Mouse (Mus musculus) splenic B cell, adult 2 months (primary cell): ENCODE results near the gene Tmem150a.
A peak's percentile ranks its signal among the peaks of the same experiment; 100 is the strongest.

Experiments used
- DNase-seq: peaks from one replicate; pipeline ENCODE4 v3.0.0-alpha.2; 2011; ENCODE audit warnings: low read depth, low spot score
- H3K27me3 ChIP-seq: 2 replicates; pipeline ENCODE4 v1.6.1; 2012; ENCODE audit warnings: mild to moderate bottlenecking, low read length, moderate library complexity, mixed read lengths; ENCODE audit not compliant: control insufficient read depth, poor library complexity, insufficient read depth, severe bottlenecking
- H3K36me3 ChIP-seq: 2 replicates; pipeline ENCODE4 v1.6.1; 2012; ENCODE audit warnings: mild to moderate bottlenecking, low read length, moderate library complexity, mixed read lengths; ENCODE audit not compliant: control insufficient read depth, poor library complexity, insufficient read depth, severe bottlenecking

The Tmem150a gene

DNA sequence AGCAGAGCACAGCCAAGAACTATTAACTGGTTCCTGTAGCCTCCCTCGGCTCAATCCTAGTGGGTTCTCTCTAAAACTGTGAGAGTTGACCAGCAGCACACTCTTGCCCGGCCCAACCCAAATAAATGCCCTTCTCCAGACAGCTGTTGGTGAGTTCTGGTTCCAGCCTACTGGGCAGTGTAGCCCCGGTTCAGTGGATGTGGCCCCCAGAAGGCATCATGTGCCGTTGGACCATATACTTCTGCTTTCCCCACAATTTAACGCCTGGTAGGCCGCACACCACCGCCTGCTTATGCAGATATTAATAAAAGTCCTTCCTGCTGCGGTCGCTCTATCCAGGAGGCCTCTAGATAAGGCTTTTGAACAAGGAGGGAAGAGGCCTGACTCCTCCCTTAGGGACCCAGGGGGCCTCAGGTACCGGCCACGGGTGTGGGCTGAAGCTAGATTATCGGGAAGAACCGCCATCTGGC, 34.3 kb downstream of the Tmem150a start:
- Histone ChIP-seq H3K36me3 (peaks cover 9% of the 10 kb centered on the region), H3K27me3 (no peaks in the 10 kb centered on the region)
- DNase-seq: peak; percentile 81

DNA sequence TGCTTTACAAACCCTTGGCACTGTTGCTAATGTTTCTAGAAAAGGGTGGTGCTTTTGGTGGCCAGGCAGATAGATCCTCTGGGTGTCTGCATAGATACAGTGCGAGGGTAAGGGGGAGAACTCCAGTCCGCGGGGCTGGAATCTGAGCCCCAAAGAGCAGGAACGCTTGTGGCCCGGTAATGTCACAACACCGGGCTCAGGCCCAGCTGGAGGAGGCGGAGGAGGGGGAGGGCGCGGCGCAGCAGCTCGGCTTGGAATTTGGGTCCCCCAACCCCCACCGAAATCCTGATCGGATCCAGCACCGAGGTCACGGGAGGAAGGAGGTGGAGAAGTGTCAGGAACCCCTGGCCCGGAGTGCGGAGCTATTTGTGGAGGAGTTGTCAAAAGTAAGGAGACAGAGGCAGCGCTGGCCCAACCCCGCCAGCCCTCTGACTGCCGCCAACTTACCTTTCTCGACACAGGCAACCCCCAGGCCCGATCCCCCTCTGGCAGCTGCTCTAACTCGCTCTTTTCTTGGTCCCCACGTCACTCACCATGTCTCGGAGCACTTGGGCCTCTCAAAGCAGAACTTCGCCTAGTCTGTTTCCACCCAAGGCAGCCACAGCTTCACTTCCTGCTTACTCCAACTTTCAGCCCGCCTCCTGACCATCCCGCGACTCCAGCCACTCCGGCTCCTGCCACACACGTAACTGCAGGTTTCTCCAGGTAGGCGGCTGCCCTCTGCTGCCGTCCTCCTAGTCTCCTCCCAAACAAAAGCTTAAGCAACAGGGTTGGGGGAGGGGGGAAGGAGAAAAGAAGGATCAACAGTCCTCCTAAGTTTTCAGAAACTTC, 34.9 kb downstream of the Tmem150a start, which contains the start of gene Vamp8:
Vamp8 (minus strand) TSS at position 763 of the 831 bp plus-strand sequence.
- DNase-seq: peak; percentile 73
- no peaks in the 10 kb centered on the region for H3K27me3 ChIP-seq
- H3K36me3 ChIP-seq: peaks cover 7% of the 10 kb centered on the region

DNA sequence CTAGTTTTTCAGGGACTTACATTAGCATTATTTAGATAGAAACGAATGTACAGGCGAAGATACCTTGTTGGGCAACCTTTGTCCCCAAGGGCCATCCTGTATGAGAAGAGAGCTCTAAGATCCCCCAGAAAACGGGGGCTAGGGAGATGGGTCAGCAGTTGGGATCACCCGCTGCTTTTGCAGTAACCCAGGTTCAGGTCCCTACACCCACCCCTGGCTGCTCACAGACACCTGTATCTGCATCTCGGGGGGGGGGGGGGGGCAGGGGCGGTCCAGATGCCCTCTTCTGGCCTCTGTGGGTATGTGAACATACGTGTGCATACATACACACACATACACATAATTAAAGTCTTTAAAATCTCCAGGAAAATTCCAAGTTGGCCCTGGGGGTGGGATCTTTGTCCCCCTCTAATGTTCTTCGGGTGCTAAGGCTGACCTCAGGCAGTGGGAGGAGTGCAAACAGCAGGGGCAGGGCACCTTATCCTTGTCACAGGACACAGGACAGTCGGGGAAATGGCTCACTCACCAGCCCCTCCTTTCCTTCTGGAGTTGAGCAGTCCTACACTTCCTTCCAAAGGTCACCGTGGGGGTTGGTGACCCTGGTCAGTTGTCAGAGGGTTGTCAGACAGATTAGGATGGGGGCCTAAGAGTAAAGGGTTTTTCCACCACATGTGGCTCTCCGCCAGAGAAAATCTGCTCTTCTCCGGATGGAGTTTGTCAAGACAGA, 35.7 kb downstream of the Tmem150a start:
- DNase-seq: peak; percentile 50
- Histone ChIP-seq H3K36me3 (no peaks in the 10 kb centered on the region; the same call in 1 of the 2 replicates), H3K27me3 (no peaks in the 10 kb centered on the region)

DNA sequence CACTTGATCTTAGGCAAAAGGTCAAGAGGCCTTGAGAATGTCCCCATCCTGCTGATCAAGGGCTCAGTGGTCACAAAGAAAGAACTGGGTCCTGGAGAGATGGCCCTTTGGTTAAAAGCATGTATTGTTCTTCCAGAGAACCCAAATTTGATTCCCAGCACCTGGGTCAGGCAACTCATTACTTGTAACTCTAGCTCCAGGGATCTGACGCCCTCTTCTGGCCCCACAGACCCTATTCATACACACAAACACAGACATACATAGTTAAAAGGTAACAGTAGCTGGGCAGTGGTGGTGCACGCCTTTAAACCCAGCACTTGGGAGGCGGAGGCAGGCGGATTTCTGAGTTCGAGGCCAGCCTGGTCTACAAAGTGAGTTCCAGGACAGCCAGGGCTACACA, 37.1 kb downstream of the Tmem150a start:
- H3K27me3 ChIP-seq: no peaks in the 10 kb centered on the region
- no peak for DNase-seq
- no peaks in the 10 kb centered on the region; the same call in 1 of the 2 replicates for H3K36me3 ChIP-seq

DNA sequence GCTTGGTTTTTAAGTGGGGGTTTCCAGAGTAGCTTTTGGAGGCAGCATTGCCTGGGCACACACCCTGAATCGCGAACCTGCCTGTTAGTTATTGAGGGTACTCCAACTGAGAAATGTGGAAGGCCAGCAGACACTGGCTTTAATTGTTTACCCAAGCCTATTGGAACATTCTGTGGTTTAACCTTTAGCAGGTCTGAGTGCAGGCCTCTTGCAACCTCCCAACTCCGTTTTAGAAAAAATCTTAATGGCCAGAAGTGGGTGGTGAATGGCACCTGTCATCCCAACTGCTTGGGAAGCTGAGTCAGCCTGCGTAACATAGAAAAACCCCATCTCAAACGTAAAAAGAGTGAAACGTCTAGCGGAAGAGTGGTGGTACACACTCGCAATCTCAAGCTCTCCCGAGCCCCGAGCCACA, 41.6 kb downstream of the Tmem150a start:
- no peak for DNase-seq
- Histone ChIP-seq H3K36me3 (no peaks in the 10 kb centered on the region), H3K27me3 (no peaks in the 10 kb centered on the region)

DNA sequence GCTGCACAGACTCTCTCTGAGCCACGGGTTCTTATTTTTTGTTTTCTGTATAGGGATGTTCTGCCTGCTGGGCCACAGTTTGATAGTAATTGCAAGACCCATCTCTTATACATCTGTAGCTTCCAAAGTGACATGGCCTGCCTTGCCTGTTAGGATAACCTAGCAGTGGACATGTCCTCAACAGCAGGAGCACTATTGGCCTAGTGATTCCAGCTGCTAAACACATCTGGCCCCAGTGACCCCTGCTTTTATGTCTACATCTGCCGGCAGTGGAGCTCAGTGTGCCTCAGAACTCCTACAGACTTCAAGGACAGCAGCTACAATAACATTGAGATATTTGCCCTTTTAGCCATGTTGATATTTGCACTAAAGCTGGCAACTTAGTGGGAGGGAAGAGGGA, 44.7 kb downstream of the Tmem150a start:
- Histone ChIP-seq H3K27me3 (no peaks in the 10 kb centered on the region), H3K36me3 (no peaks in the 10 kb centered on the region)
- no peak for DNase-seq

DNA sequence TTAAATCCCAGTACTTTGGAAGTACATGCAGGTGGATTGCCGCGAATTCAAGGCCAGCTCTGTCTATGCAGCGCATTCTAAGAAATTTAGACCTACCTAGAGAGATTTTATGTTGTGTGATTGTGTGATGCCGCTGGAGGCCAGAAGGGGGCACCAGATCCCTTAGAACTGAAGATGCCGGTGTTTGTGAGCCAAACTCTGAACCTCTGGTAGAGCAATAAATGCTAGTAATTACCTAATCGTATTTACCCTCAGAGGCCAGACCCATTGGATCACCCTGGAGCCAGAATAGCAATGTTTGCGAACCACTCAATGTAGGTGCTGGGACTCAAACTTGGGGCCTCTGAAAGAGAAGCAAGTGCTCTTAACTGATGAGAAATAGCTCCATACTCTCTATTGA, 46.6 kb downstream of the Tmem150a start:
- Histone ChIP-seq H3K27me3 (no peaks in the 10 kb centered on the region), H3K36me3 (no peaks in the 10 kb centered on the region)
- peak; percentile 86 for DNase-seq

DNA sequence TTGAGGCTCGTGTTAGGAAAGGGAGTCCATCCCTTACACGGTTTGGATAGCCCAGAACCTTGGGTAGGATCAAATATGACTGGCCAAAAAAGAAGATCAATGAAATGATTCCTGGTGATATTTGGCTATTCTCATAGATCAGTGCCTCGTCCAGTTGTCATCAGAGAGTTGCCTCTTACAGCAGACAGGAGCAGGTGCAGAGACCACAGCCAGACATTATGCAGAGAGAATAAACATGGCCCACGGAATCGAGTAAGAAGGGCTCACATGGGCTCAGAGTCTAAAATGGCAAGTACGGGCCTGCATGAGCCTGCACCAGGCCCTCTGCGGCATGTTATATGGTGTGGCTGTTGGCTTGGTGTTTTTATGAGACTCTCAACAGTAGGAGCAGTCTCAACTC, 50.1 kb downstream of the Tmem150a start:
- Histone ChIP-seq H3K27me3 (no peaks in the 10 kb centered on the region), H3K36me3 (no peaks in the 10 kb centered on the region)
- DNase-seq: no peak

DNA sequence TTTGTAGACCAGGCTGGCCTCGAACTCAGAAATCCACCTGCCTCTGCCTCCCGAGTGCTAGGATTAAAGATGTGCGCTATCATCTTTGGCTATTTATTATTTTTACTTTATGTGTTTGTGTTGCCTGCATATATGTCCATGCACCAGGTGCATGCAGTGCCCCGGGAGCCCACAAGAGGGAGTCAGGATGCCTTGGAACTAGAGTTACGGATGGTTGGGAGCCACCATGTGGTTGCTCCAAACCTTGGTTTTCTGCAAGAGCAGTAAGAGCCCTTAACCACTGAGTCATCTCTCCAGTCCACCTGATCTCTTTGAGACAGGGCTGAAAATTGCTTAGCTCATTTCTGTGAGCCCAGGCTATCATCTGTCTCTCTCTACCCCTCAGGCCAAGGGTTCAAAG, 51.9 kb downstream of the Tmem150a start:
- DNase-seq: peak; percentile 93
- Histone ChIP-seq H3K36me3 (no peaks in the 10 kb centered on the region), H3K27me3 (no peaks in the 10 kb centered on the region)
